Mouse (Mus musculus): ENCODE data around the gene Spg20. TPM values are rescaled to one million over a fixed set of nuclear protein-coding genes. Genes with fewer than 3 reads are reported as not detected.

Gene Spg20
- polyA plus RNA-seq, 1 experiment from 2014 or later, result 31.1 TPM

- no peak within 1 kb of the TSS for H3K4me2 ChIP-seq (ENCODE audit: low read depth, low read length)
- H3K27me3 ChIP-seq (replicated peaks; ENCODE audit: control insufficient read depth, insufficient read depth, low read length), result no peaks in the 10 kb centered on the region
- peaks cover 11% of the 10 kb centered on the region; the same call in 1 of the 2 replicates for H3K36me3 ChIP-seq (ENCODE audit: control insufficient read depth, insufficient read depth, low read length)
- H3K9me3 ChIP-seq (ENCODE audit: control insufficient read depth, low read length), result no peaks in the 10 kb centered on the region
- no peak within 1 kb of the TSS for H3K9ac ChIP-seq (ENCODE audit: low read depth, low read length)
- no peaks in the 10 kb centered on the region for H3K4me1 ChIP-seq (ENCODE audit: control insufficient read depth, insufficient read depth, low read length)
- no peak for ATAC-seq
- H3K4me3 ChIP-seq (ENCODE audit: low read length), result no peak within 1 kb of the TSS
- H3K27ac ChIP-seq (ENCODE audit: low read length), result no peak within 1 kb of the TSS
These were observed 25.1 kb downstream of the Spg20 start, which contains the start of gene Ccdc169 for GRCm38 (mm10) chr3:55137039-55137438. TSS of gene Ccdc169 (plus strand) at chr3:55137339.

- H3K9me3 ChIP-seq (ENCODE audit: control insufficient read depth, low read length), result no peaks in the 10 kb centered on the region
- ATAC-seq, result no peak
- no peak overlapping the region for H3K4me3 ChIP-seq (ENCODE audit: low read length)
- WGBS, result 91% methylated on average over 12 of the region's 12 CpGs
- H3K4me1 ChIP-seq (ENCODE audit: control insufficient read depth, insufficient read depth, low read length), result no peaks in the 10 kb centered on the region
- no peaks in the 10 kb centered on the region for H3K27me3 ChIP-seq (replicated peaks; ENCODE audit: control insufficient read depth, insufficient read depth, low read length)
- no peak overlapping the region for H3K9ac ChIP-seq (ENCODE audit: low read depth, low read length)
- no peak overlapping the region for H3K4me2 ChIP-seq (ENCODE audit: low read depth, low read length)
- peaks cover under 1% of the 10 kb centered on the region; the same call in 1 of the 2 replicates for H3K36me3 ChIP-seq (ENCODE audit: control insufficient read depth, insufficient read depth, low read length)
- no peak overlapping the region for H3K27ac ChIP-seq (ENCODE audit: low read length)
These were observed 27.9 kb downstream of the Spg20 start for GRCm38 (mm10) chr3:55139837-55140236.

GRCm38 (mm10) chr3:55141401-55141800, 29.5 kb downstream of the Spg20 start:
- Histone ChIP-seq H3K9me3 (ENCODE audit: control insufficient read depth, low read length) (no peaks in the 10 kb centered on the region), H3K36me3 (ENCODE audit: control insufficient read depth, insufficient read depth, low read length) (no peaks in the 10 kb centered on the region; the same call in 1 of the 2 replicates), H3K9ac (ENCODE audit: low read depth, low read length) (no peak overlapping the region), H3K4me1 (ENCODE audit: control insufficient read depth, insufficient read depth, low read length) (no peaks in the 10 kb centered on the region), H3K4me3 (ENCODE audit: low read length) (no peak overlapping the region), H3K27me3 (replicated peaks; ENCODE audit: control insufficient read depth, insufficient read depth, low read length) (no peaks in the 10 kb centered on the region), H3K27ac (ENCODE audit: low read length) (no peak overlapping the region), H3K4me2 (ENCODE audit: low read depth, low read length) (no peak overlapping the region)
- ATAC-seq, result no peak
- 76% methylated on average over 2 of the region's 2 CpGs for whole genome bisulfite sequencing

GRCm38 (mm10) chr3:55144916-55145315, 33.0 kb downstream of the Spg20 start:
- no peak overlapping the region for H3K4me3 ChIP-seq (ENCODE audit: low read length)
- H3K4me2 ChIP-seq (ENCODE audit: low read depth, low read length), result no peak overlapping the region
- H3K27ac ChIP-seq (ENCODE audit: low read length), result no peak overlapping the region
- H3K9me3 ChIP-seq (ENCODE audit: control insufficient read depth, low read length), result no peaks in the 10 kb centered on the region
- no peak overlapping the region for H3K9ac ChIP-seq (ENCODE audit: low read depth, low read length)
- no peaks in the 10 kb centered on the region for H3K27me3 ChIP-seq (replicated peaks; ENCODE audit: control insufficient read depth, insufficient read depth, low read length)
- WGBS, result 85% methylated on average over 4 of the region's 4 CpGs
- ATAC-seq, result no peak
- no peaks in the 10 kb centered on the region for H3K36me3 ChIP-seq (ENCODE audit: control insufficient read depth, insufficient read depth, low read length)
- no peaks in the 10 kb centered on the region for H3K4me1 ChIP-seq (ENCODE audit: control insufficient read depth, insufficient read depth, low read length)

GRCm38 (mm10) chr3:55146441-55146840, 34.5 kb downstream of the Spg20 start:
- ATAC-seq, result no peak
- 79% methylated on average over 6 of the region's 6 CpGs for WGBS
- Histone ChIP-seq H3K36me3 (ENCODE audit: control insufficient read depth, insufficient read depth, low read length) (no peaks in the 10 kb centered on the region), H3K4me3 (ENCODE audit: low read length) (no peak overlapping the region), H3K4me2 (ENCODE audit: low read depth, low read length) (no peak overlapping the region), H3K4me1 (ENCODE audit: control insufficient read depth, insufficient read depth, low read length) (no peaks in the 10 kb centered on the region), H3K27ac (ENCODE audit: low read length) (no peak overlapping the region), H3K9me3 (ENCODE audit: control insufficient read depth, low read length) (no peaks in the 10 kb centered on the region), H3K27me3 (replicated peaks; ENCODE audit: control insufficient read depth, insufficient read depth, low read length) (no peaks in the 10 kb centered on the region), H3K9ac (ENCODE audit: low read depth, low read length) (no peak overlapping the region)

GRCm38 (mm10) chr3:55147156-55147555, 35.2 kb downstream of the Spg20 start:
- H3K4me3 ChIP-seq (ENCODE audit: low read length), result no peak overlapping the region
- no peak for ATAC-seq
- 81% methylated on average over 2 of the region's 2 CpGs for WGBS
- H3K4me1 ChIP-seq (ENCODE audit: control insufficient read depth, insufficient read depth, low read length), result no peaks in the 10 kb centered on the region
- H3K9ac ChIP-seq (ENCODE audit: low read depth, low read length), result no peak overlapping the region
- no peaks in the 10 kb centered on the region for H3K27me3 ChIP-seq (replicated peaks; ENCODE audit: control insufficient read depth, insufficient read depth, low read length)
- H3K36me3 ChIP-seq (ENCODE audit: control insufficient read depth, insufficient read depth, low read length), result no peaks in the 10 kb centered on the region
- H3K9me3 ChIP-seq (ENCODE audit: control insufficient read depth, low read length), result no peaks in the 10 kb centered on the region
- H3K27ac ChIP-seq (ENCODE audit: low read length), result no peak overlapping the region
- H3K4me2 ChIP-seq (ENCODE audit: low read depth, low read length), result no peak overlapping the region

GRCm38 (mm10) chr3:55148091-55148490, 36.2 kb downstream of the Spg20 start:
- no peak for ATAC-seq
- H3K27ac ChIP-seq (ENCODE audit: low read length), result no peak overlapping the region
- H3K4me2 ChIP-seq (ENCODE audit: low read depth, low read length), result no peak overlapping the region
- no peaks in the 10 kb centered on the region for H3K36me3 ChIP-seq (ENCODE audit: control insufficient read depth, insufficient read depth, low read length)
- H3K9me3 ChIP-seq (ENCODE audit: control insufficient read depth, low read length), result no peaks in the 10 kb centered on the region
- H3K4me1 ChIP-seq (ENCODE audit: control insufficient read depth, insufficient read depth, low read length), result no peaks in the 10 kb centered on the region
- H3K9ac ChIP-seq (ENCODE audit: low read depth, low read length), result no peak overlapping the region
- WGBS, result 51% methylated on average over 3 of the region's 3 CpGs
- no peak overlapping the region for H3K4me3 ChIP-seq (ENCODE audit: low read length)
- H3K27me3 ChIP-seq (replicated peaks; ENCODE audit: control insufficient read depth, insufficient read depth, low read length), result no peaks in the 10 kb centered on the region

GRCm38 (mm10) chr3:55151656-55152433, 39.9 kb downstream of the Spg20 start:
- no peaks in the 10 kb centered on the region for H3K9me3 ChIP-seq (ENCODE audit: control insufficient read depth, low read length)
- no peak overlapping the region for H3K4me2 ChIP-seq (ENCODE audit: low read depth, low read length)
- H3K4me1 ChIP-seq (ENCODE audit: control insufficient read depth, insufficient read depth, low read length), result no peaks in the 10 kb centered on the region
- 44% methylated on average over 7 of the region's 7 CpGs for WGBS
- H3K27ac ChIP-seq (ENCODE audit: low read length), result no peak overlapping the region
- H3K4me3 ChIP-seq (ENCODE audit: low read length), result no peak overlapping the region
- no peak for ATAC-seq
- H3K9ac ChIP-seq (ENCODE audit: low read depth, low read length), result no peak overlapping the region
- no peaks in the 10 kb centered on the region for H3K36me3 ChIP-seq (ENCODE audit: control insufficient read depth, insufficient read depth, low read length)
- no peaks in the 10 kb centered on the region for H3K27me3 ChIP-seq (replicated peaks; ENCODE audit: control insufficient read depth, insufficient read depth, low read length)

GRCm38 (mm10) chr3:55152673-55153334, 40.9 kb downstream of the Spg20 start:
- ATAC-seq, result no peak
- Histone ChIP-seq H3K4me2 (ENCODE audit: low read depth, low read length) (no peak overlapping the region), H3K9ac (ENCODE audit: low read depth, low read length) (no peak overlapping the region), H3K9me3 (ENCODE audit: control insufficient read depth, low read length) (no peaks in the 10 kb centered on the region), H3K27me3 (replicated peaks; ENCODE audit: control insufficient read depth, insufficient read depth, low read length) (no peaks in the 10 kb centered on the region), H3K4me3 (ENCODE audit: low read length) (no peak overlapping the region), H3K36me3 (ENCODE audit: control insufficient read depth, insufficient read depth, low read length) (no peaks in the 10 kb centered on the region), H3K27ac (ENCODE audit: low read length) (no peak overlapping the region), H3K4me1 (ENCODE audit: control insufficient read depth, insufficient read depth, low read length) (no peaks in the 10 kb centered on the region)
- WGBS, result 67% methylated on average over 6 of the region's 6 CpGs
